ENCODE assay signal across 9 mouse cellular contexts in genomic region chr16:37813691-37814382, GRCm38 (mm10). TPM values are rescaled to one million over a fixed set of nuclear protein-coding genes. Genes with fewer than 3 reads are reported as not detected.
DNase-seq lines count a peak whose midpoint lies in the region; ATAC-seq lines count a peak whose summit lies in the region.
"Had no signal": no experiment of that assay in that cellular context is flagged by ENCODE, and none has a peak within 500 bp of the region (broad histone marks: within the 10 kb centered on the region; RNA-seq: fewer than 3 reads in every experiment).

No protein-coding gene starts in this region.

- no peaks in the 10 kb centered on the region for H3K9me3 ChIP-seq in kidney, embryonic 16.5 days (ENCODE audit: low read length)
- H3K9me3 ChIP-seq in embryonic facial prominence, embryonic 10.5 days: no peaks in the 10 kb centered on the region; the same call in 1 of the 2 replicates
- H3K9me3 ChIP-seq in hindbrain, embryonic 12.5 days (replicated peaks): no peaks in the 10 kb centered on the region
- H3K9me3 ChIP-seq in midbrain, embryonic 15.5 days: no peaks in the 10 kb centered on the region

- peak; percentile 1; the same call in 1 of the 2 replicates for ATAC-seq in kidney, embryonic 16.5 days (ENCODE audit: low FRiP score, low TSS enrichment)
- ATAC-seq in hindbrain, embryonic 12.5 days (ENCODE audit: low FRiP score): peak; percentile 33
- ATAC-seq in midbrain, embryonic 15.5 days (replicated peaks): peak; percentile 25

- no peak overlapping the region; the same call in 1 of the 2 replicates for H3K4me2 ChIP-seq in kidney, embryonic 16.5 days (replicated peaks; ENCODE audit: low read depth, low read length)
- H3K4me2 ChIP-seq in hindbrain, embryonic 12.5 days (replicated peaks): peak overlapping the region; percentile 36
- peak overlapping the region; percentile 32 for H3K4me2 ChIP-seq in midbrain, embryonic 15.5 days

- no peaks in the 10 kb centered on the region for H3K27me3 ChIP-seq in kidney, embryonic 16.5 days (ENCODE audit: insufficient read depth, low read length)
- H3K27me3 ChIP-seq in embryonic facial prominence, embryonic 10.5 days (replicated peaks; ENCODE audit: low read depth, poor library complexity, severe bottlenecking): no peaks in the 10 kb centered on the region
- H3K27me3 ChIP-seq in hindbrain, embryonic 12.5 days: no peaks in the 10 kb centered on the region
- H3K27me3 ChIP-seq in midbrain, embryonic 15.5 days (replicated peaks): no peaks in the 10 kb centered on the region

- 19% methylated on average over 5 of the region's 5 CpGs for WGBS in kidney, embryonic 16.5 days
- 41% methylated on average over 5 of the region's 5 CpGs for WGBS in embryonic facial prominence, embryonic 10.5 days
- 32% methylated on average over 5 of the region's 5 CpGs for WGBS in hindbrain, embryonic 12.5 days
- 30% methylated on average over 5 of the region's 5 CpGs for WGBS in midbrain, embryonic 15.5 days

- no peak overlapping the region; the same call in 1 of the 2 replicates for H3K9ac ChIP-seq in kidney, embryonic 16.5 days (replicated peaks; ENCODE audit: low read length)
- H3K9ac ChIP-seq in hindbrain, embryonic 12.5 days: no peak overlapping the region
- H3K9ac ChIP-seq in midbrain, embryonic 15.5 days: no peak overlapping the region

- peak overlapping the region; percentile 92 for H3K27ac ChIP-seq in kidney, embryonic 16.5 days (ENCODE audit: low read length)
- peak overlapping the region; percentile 76 for H3K27ac ChIP-seq in embryonic facial prominence, embryonic 10.5 days (replicated peaks)
- peak overlapping the region; percentile 36 for H3K27ac ChIP-seq in hindbrain, embryonic 12.5 days
- H3K27ac ChIP-seq in midbrain, embryonic 15.5 days: peak overlapping the region; percentile 63

- peaks cover 34% of the 10 kb centered on the region for H3K4me1 ChIP-seq in kidney, embryonic 16.5 days (ENCODE audit: insufficient read depth, low read length)
- peaks cover 34% of the 10 kb centered on the region for H3K4me1 ChIP-seq in embryonic facial prominence, embryonic 10.5 days
- H3K4me1 ChIP-seq in hindbrain, embryonic 12.5 days: peaks cover 34% of the 10 kb centered on the region
- peaks cover 27% of the 10 kb centered on the region for H3K4me1 ChIP-seq in midbrain, embryonic 15.5 days

- peaks cover 26% of the 10 kb centered on the region for H3K36me3 ChIP-seq in kidney, embryonic 16.5 days (ENCODE audit: insufficient read depth, low read length)
- H3K36me3 ChIP-seq in embryonic facial prominence, embryonic 10.5 days (replicated peaks): peaks cover 51% of the 10 kb centered on the region
- H3K36me3 ChIP-seq in hindbrain, embryonic 12.5 days: peaks cover 20% of the 10 kb centered on the region
- H3K36me3 ChIP-seq in midbrain, embryonic 15.5 days (replicated peaks): no peaks in the 10 kb centered on the region

- DNase-seq in kidney, postnatal 25 days: no peak
- DNase-seq in embryonic facial prominence, embryonic 10.5 days (ENCODE audit: low spot score): peak; percentile 32
- no peak for DNase-seq in urinary bladder, postnatal 4 days (ENCODE audit: low spot score in 2 of 2)
- no peak for DNase-seq in adrenal gland, adult 8-10 months
- no peak for DNase-seq in thymus, postnatal 36 days

- H3K4me3 ChIP-seq in kidney, embryonic 16.5 days (ENCODE audit: low read length): no peak overlapping the region
- H3K4me3 ChIP-seq in embryonic facial prominence, embryonic 10.5 days: peak overlapping the region; percentile 32; the same call in 1 of the 2 replicates
- no peak overlapping the region for H3K4me3 ChIP-seq in hindbrain, embryonic 12.5 days
- no peak overlapping the region for H3K4me3 ChIP-seq in midbrain, embryonic 15.5 days

RNA-seq across cellular contexts. Expression of gene Fstl1, which starts 37.2 kb away (rescaled TPM):
- polyA plus RNA-seq in kidney, embryonic 16.5 days (2015; fragmentation: Nextera tagmentation; extraction: Ambion mirVana): 657 and 680 TPM in 2 replicates
- 192 and 210 TPM in 2 replicates for polyA plus RNA-seq in embryonic facial prominence, embryonic 10.5 days (2016; fragmentation: Nextera tagmentation; extraction: Ambion mirVana)
- 328 and 345 TPM in 2 replicates for polyA plus RNA-seq in hindbrain, embryonic 12.5 days (2016; fragmentation: Nextera tagmentation; extraction: Ambion mirVana)
- polyA plus RNA-seq in midbrain, embryonic 15.5 days (2015; fragmentation: Nextera tagmentation; extraction: Ambion mirVana): 85.4 and 85.6 TPM in 2 replicates
- total RNA-seq in adrenal gland, adult 8-10 months (2022): 10 to 100 TPM; 21.2 to 45.6 (median 33.8) TPM

RNA-seq across cellular contexts. Expression of gene Gm36028, which starts 47.1 kb away (rescaled TPM):
- 0.67 and 0.71 TPM in 2 replicates for polyA plus RNA-seq in kidney, embryonic 16.5 days (2015; fragmentation: Nextera tagmentation; extraction: Ambion mirVana)
- polyA plus RNA-seq in embryonic facial prominence, embryonic 10.5 days (2016; fragmentation: Nextera tagmentation; extraction: Ambion mirVana): 0.62 and 0.85 TPM in 2 replicates
- 0.26 TPM in 1 of 2 replicates, not detected in the other for polyA plus RNA-seq in hindbrain, embryonic 12.5 days (2016; fragmentation: Nextera tagmentation; extraction: Ambion mirVana)
- polyA plus RNA-seq in midbrain, embryonic 15.5 days (2015; fragmentation: Nextera tagmentation; extraction: Ambion mirVana): not detected in 2 replicates
- total RNA-seq in adrenal gland, adult 8-10 months (2022): under 1 TPM in 2 of 4 experiments, not detected in 2; 0.29 to 0.75 TPM
- polyA plus RNA-seq: small intestine, adult 2 months had no signal

RNA-seq across cellular contexts. Expression of gene Lrrc58, which starts 54.4 kb away (rescaled TPM):
- 54.3 and 60.6 TPM in 2 replicates for polyA plus RNA-seq in kidney, embryonic 16.5 days (2015; fragmentation: Nextera tagmentation; extraction: Ambion mirVana)
- polyA plus RNA-seq in embryonic facial prominence, embryonic 10.5 days (2016; fragmentation: Nextera tagmentation; extraction: Ambion mirVana): 68.3 and 68.9 TPM in 2 replicates
- polyA plus RNA-seq in hindbrain, embryonic 12.5 days (2016; fragmentation: Nextera tagmentation; extraction: Ambion mirVana): 65.8 and 72.1 TPM in 2 replicates
- polyA plus RNA-seq in midbrain, embryonic 15.5 days (2015; fragmentation: Nextera tagmentation; extraction: Ambion mirVana): 41.6 and 41.9 TPM in 2 replicates
- 100 to 1,000 TPM; 130 to 206 (median 160) TPM for total RNA-seq in adrenal gland, adult 8-10 months (2022)

Comparison
In these comparisons a context has a peak if more than half of its experiments do, and no peak if none do; other contexts are left out.
1. H3K27ac ChIP-seq: peak in every context shown above with its lines; median percentile 92 in kidney, embryonic 16.5 days; 76 in embryonic facial prominence, embryonic 10.5 days; 63 in midbrain, embryonic 15.5 days; 36 in hindbrain, embryonic 12.5 days.